Mouse (Mus musculus) gastrocnemius, postnatal 14 days (tissue): ENCODE measurements around the gene Optc. TPM values are rescaled to one million over a fixed set of nuclear protein-coding genes. Genes with fewer than 3 reads are reported as not detected.

Experiments
- DNase-seq: peaks from one replicate; pipeline ENCODE4 v3.0.0; 2021; ENCODE audit warnings: mixed read lengths
- intact Hi-C: fragments of 180-260 bp; cut with DNase I; formaldehyde crosslinking; loops from one replicate; pipeline ENCODE4 v1.15.1; 2025; ENCODE audit warnings: low total_unique reads
- total RNA-seq, 2 experiments: library from RNA; stranded (reverse); gene quantifications; 2 replicates each; pipeline ENCODE4 v1.2.3; 2021

Gene Optc
- total RNA-seq, 2 experiments from 2014 or later = 0.18 TPM

GRCm38 (mm10) chr1:133921304-133921751 is 13.5 kb upstream of the Optc start, which contains the start of gene Prelp:
Gene Prelp (minus strand): TSS chr1:133921414.
- peak; percentile 64 for DNase-seq
- intact Hi-C loops = no loop called here

- intact Hi-C loops = no loop called here
- no peak for DNase-seq
Observed at GRCm38 (mm10) chr1:133920876-133921275, 13.1 kb upstream of the Optc start.

DNA sequence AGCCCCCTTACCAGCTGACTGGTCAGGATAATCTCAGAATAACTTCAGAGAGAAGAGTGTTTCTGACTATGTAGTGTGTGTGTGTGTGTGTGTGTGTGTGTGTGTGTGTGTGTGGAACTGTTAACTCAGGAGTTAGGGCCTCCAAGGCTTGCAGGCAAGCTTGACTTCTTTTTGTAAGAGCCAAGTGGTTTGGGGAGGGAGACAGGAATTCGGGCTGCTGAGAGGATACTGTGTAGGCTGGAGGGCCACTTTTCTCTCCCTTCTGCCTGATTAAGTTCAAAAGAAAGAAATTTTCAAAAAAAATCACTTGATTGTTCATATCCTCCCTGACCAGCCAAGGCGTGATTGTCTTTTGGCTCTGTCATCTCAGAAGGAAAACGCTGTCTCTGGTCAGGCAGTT is 12.6 kb upstream of the Optc start:
- intact Hi-C loops = no loop called here

GRCm38 (mm10) chr1:133918088-133918470 is 10.3 kb upstream of the Optc start:
- intact Hi-C loops = no loop called here
- DNase-seq = no peak

More for the DNA sequence above, 12.6 kb upstream of the Optc start:
- DNase-seq = no peak

DNA sequence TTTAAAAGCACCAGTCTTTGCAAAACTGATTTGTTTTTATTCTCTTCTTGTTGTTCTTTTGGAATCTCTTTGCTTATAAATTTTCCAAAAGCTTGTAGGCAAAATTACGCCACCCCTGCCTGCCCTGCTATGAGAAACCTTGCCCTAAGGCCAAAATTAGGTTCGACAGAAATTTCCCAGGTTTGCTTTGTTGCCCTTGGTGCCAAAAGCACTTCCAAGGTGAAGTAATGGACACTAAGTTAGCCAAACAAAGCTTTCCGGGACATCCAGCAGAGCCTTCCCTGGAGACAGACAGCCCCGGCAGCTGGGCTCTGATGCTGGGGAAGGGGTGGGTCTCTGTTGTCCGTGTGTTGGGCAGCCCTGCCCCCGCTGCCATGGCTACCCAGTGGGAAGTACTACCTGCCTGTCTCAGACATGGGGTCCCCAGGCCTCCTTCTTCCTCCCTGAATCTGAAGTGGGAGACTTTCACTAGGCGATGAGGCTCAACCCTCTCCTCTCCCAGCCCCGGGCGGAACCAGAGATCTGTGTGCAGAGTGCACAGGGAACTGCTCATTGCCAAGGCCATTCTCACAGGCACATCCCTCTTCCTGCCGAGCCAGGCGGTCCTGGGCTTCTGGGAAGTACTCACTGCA is 9.8 kb upstream of the Optc start:
- peak; percentile 53 for DNase-seq
- intact Hi-C loops = no loop called here

- intact Hi-C loops = no loop called here
- DNase-seq = peak; percentile 71
Observed at GRCm38 (mm10) chr1:133915723-133916355, 8.0 kb upstream of the Optc start.

DNA sequence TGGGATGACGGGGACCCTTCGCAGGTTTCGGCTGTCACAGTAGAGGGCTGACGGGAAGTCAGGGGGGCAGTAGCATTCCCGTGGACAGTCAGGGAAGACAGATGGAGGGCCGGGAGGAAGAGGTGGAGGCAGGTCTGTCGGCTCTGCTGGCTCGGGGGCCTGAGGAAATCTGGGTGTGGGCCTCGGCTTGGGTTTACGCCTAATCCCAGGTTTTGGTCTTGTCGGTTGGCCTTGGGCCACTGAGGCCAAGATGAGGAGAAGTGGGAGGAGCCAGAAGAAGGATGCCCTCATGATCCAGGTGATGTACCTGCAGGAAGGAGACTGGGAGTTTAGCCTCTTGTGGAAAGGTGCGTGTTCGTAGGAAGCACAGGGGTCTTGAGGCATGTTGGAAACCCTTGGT is 7.3 kb upstream of the Optc start:
- intact Hi-C loops = no loop called here
- DNase-seq = no peak

DNA sequence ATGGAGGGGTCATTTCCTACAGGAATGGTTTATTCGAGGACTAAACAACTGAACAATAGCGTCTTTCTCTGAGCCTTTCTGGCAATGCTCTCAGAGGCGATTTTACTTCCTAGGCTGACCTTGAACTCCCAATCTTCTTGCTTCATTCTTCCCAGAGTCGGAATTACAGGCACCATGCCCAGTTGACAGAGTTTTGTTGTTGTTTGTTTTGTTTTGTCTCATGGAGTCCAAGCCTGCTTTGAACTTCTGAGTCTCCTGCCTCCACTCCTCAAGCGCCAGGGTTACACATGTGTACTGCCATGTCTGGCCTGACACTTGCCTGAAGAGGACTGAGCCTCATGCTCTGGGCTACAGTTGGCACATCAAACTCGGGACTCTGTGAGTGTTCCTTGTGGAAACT is 5.2 kb upstream of the Optc start:
- DNase-seq = no peak
- intact Hi-C loops = no loop called here

- peak; percentile 71 for DNase-seq
- intact Hi-C loops = no loop called here
Observed at GRCm38 (mm10) chr1:133911456-133911855, 3.7 kb upstream of the Optc start.

DNA sequence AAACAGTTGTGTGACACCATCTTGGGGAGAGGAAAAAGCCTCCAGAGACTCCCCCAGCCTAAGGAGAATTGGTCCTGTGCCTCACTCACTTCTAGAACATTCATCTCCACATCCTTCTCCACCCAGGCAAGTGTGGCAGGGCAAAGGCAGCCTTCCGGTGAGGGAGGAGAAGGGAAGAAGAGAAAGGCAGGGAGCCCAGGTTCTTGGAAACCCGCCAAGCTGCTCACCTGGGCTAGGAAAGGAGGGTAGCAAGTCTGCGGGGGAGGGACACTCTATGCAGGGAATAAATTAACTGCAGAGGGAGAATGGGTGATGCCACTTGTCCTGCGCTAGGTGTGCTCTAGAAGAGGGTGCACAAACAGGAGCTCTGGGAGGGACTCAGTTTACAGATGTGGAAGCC is 3.2 kb upstream of the Optc start:
- intact Hi-C loops = no loop called here
- DNase-seq = no peak

GRCm38 (mm10) chr1:133910108-133910507 is 2.3 kb upstream of the Optc start:
- no peak for DNase-seq
- intact Hi-C loops = loop anchor here (1.0 kb wide), 1 partner anchor 136 kb away; no protein-coding TSS in a partner anchor

- intact Hi-C loops = loop anchor here (10.0 kb wide), 1 partner anchor 196 kb away; no protein-coding TSS in a partner anchor
- DNase-seq = peak; percentile 50
Observed at GRCm38 (mm10) chr1:133908659-133909575, 1.1 kb upstream of the Optc start.

DNA sequence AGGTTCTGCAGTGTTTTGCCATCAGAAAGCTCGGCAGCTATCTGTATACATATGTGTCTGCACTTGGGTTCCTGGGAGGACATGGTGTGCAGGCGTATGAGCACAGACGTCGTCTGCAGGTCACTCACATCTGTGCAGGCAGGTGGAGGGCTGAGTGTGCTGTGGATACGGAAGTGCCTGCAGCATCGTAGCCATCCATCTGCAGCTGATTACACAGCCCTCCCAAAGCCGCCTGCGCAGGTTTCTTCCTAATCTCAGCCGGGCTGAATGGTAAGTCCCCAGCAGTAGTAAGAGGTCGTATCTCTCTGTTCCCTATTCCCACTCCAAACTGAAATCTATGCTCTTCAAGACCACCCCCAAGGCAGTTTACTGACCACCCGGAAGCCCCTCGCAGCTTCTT is 1.4 kb downstream of the Optc start:
- intact Hi-C loops = loop anchor here (10.0 kb wide), 1 partner anchor 198 kb away; no protein-coding TSS in a partner anchor

GRCm38 (mm10) chr1:133900825-133901224 is 7.0 kb downstream of the Optc start:
- intact Hi-C loops = loop anchor here (10.0 kb wide), 1 partner anchor 204 kb away; no protein-coding TSS in a partner anchor
- peak; percentile 68 for DNase-seq

More for the DNA sequence above, 1.4 kb downstream of the Optc start:
- DNase-seq = no peak

GRCm38 (mm10) chr1:133899043-133899542 is 8.7 kb downstream of the Optc start:
- intact Hi-C loops = no loop called here
- no peak for DNase-seq

DNA sequence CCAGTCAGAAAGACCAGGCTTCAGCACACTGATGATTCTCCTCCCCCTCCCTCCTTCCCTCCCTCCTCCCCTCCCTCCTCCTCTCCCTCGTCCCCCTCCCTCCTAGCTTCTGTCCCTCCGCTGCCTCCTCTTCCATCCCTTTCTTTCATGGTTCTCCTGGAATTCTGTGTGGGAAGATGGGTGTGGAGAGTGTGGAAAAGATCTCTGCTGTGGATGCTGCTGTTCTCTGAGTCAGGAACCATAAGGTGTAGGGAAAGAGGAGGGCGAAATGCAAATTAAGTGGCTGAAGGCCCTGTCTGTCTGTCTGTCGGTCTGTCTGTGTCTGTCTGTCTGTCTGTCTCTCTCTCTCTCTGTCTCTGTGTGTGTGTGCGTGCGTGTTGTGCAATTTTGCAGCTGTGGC is 10.5 kb downstream of the Optc start:
- intact Hi-C loops = loop anchor here (2.0 kb wide), 1 partner anchor 160 kb away; no protein-coding TSS in a partner anchor
- DNase-seq = no peak

- intact Hi-C loops = no loop called here
- DNase-seq = peak; percentile 65
Observed at GRCm38 (mm10) chr1:133891489-133891888, 16.3 kb downstream of the Optc start.

DNA sequence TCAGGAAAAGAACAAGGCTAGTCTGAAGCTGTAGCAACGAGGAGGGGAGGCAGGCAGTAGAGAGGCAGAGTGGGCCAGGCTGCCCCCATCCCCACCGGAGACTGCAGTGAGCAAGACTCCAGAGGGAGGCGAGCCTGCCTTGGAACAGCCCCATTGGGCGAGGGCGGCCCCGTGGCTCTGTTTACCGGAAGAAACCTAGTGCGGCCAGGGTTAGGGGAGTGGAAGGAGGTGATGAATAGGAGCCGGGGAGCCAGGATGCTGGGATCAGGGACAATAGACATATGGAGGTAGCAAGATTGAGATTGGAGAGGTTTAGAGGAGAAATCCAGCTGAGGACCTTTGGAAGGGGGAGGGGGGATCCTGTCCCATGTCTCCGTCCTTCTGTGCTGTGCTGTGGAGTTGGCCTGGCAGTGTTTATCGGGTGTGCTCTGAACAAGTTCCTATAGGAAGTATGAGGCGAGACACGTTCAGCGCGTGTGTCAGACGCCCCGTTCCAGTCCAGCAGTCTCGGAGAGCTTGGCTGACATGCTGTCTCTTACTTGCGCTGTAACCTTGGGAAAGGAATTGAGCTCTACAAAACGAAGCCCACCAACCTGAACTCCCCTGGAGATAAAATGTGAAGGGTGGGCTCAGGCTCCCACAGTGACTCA is 17.7 kb downstream of the Optc start:
- no peak for DNase-seq
- intact Hi-C loops = loop anchor here (10.0 kb wide), 1 partner anchor 55 kb away; no protein-coding TSS in a partner anchor
